Mouse (Mus musculus) CH12.LX (cell line): ENCODE results near the gene Trim46. TPM values are rescaled to one million over a fixed set of nuclear protein-coding genes. Genes with fewer than 3 reads are reported as not detected.

ENCODE experiments used
- DNase-seq: peaks from one replicate; pipeline ENCODE4 v3.0.0-alpha.2; 2013; ENCODE audit errors: extremely low read depth
- H3K27ac ChIP-seq: 2 replicates; pipeline ENCODE4 v1.5.1; 2012; ENCODE audit warnings: low read depth, mild to moderate bottlenecking, control low read depth, moderate library complexity; ENCODE audit not compliant: insufficient read depth
- H3K27me3 ChIP-seq: replicated peaks from 2 replicates; pipeline ENCODE3; 2012; ENCODE audit warnings: inconsistent platforms
- H3K36me3 ChIP-seq, 2 experiments: replicated peaks in 1 of 2; 2 replicates each; pipeline versions ENCODE3 to v1.6.1; 2012; ENCODE audit warnings: inconsistent platforms in 1 of 2, low read length in 1 of 2, mild to moderate bottlenecking in 1 of 2, mixed read lengths in 1 of 2, moderate library complexity in 1 of 2; ENCODE audit not compliant: control insufficient read depth in 1 of 2, insufficient read depth in 1 of 2
- H3K4me1 ChIP-seq, 2 experiments: 2 replicates each; pipeline ENCODE4 v1.6.1; 2012; ENCODE audit warnings: inconsistent platforms in 1 of 2, moderate library complexity in 1 of 2; ENCODE audit not compliant: insufficient read depth in 2 of 2, control insufficient read depth in 1 of 2
- H3K4me2 ChIP-seq: 2 replicates; pipeline ENCODE4 v1.6.1; 2012; ENCODE audit warnings: low read depth, mild to moderate bottlenecking, control low read depth; ENCODE audit not compliant: poor library complexity, insufficient read depth, severe bottlenecking
- H3K4me3 ChIP-seq, 3 experiments: fragments of 150-350 bp in 1 of 3; sonication (generic) in 1 of 3; replicated peaks in 1 of 3; 2 replicates each; pipeline versions ENCODE3 to v1.5.1; 2011 to 2012; ENCODE audit warnings: low read depth in 2 of 3, low read length in 2 of 3, mild to moderate bottlenecking in 2 of 3, moderate library complexity in 2 of 3, control low read depth in 1 of 3, improper control_type of control experiment in 1 of 3, inconsistent platforms in 1 of 3, mixed read lengths in 1 of 3; ENCODE audit not compliant: poor library complexity in 1 of 3
- H3K79me2 ChIP-seq: replicated peaks from 2 replicates; pipeline ENCODE4 v1.6.1; 2012; ENCODE audit warnings: mild to moderate bottlenecking, moderate library complexity; ENCODE audit not compliant: control insufficient read depth, poor library complexity, insufficient read depth, severe bottlenecking; ENCODE audit errors: extremely low read depth
- H3K9ac ChIP-seq: 2 replicates; pipeline ENCODE4 v1.6.1; 2012; ENCODE audit warnings: low read depth, mild to moderate bottlenecking, control low read depth, moderate library complexity; ENCODE audit not compliant: insufficient read depth
- H3K9me3 ChIP-seq: replicated peaks from 2 replicates; pipeline ENCODE3; 2012; ENCODE audit warnings: low read length, inconsistent platforms, mixed read lengths
- HCFC1 ChIP-seq: IDR thresholded peaks from 2 replicates; pipeline ENCODE4 v1.6.1; 2012; ENCODE audit warnings: low read depth, mild to moderate bottlenecking, inconsistent platforms, low read length, improper control_type of control experiment
- IRF4 ChIP-seq: IDR thresholded peaks from 2 replicates; pipeline ENCODE4 v1.6.1; 2014; ENCODE audit warnings: low read depth, mild to moderate bottlenecking, inconsistent platforms, low read length, improper control_type of control experiment
- JUN ChIP-seq: IDR thresholded peaks from 2 replicates; pipeline ENCODE4 v1.6.1; 2011; ENCODE audit warnings: low read depth, mild to moderate bottlenecking, low read length, improper control_type of control experiment, moderate library complexity; ENCODE audit not compliant: insufficient read depth
- MAX ChIP-seq: IDR thresholded peaks from 2 replicates; pipeline ENCODE4 v1.6.1; 2011; ENCODE audit warnings: low read length, improper control_type of control experiment
- MAZ ChIP-seq: IDR thresholded peaks from 2 replicates; pipeline ENCODE4 v1.6.1; 2012; ENCODE audit warnings: low read depth, mild to moderate bottlenecking, inconsistent platforms, low read length, improper control_type of control experiment, moderate library complexity
- MEF2A ChIP-seq: IDR thresholded peaks from 2 replicates; pipeline ENCODE4 v1.6.1; 2014; ENCODE audit warnings: low read depth, mild to moderate bottlenecking, inconsistent platforms, low read length, improper control_type of control experiment, borderline replicate concordance
- MXI1 ChIP-seq: IDR thresholded peaks from 2 replicates; pipeline ENCODE4 v1.6.1; 2011; ENCODE audit warnings: mild to moderate bottlenecking, low read depth, low read length, improper control_type of control experiment
- NELFE ChIP-seq: IDR thresholded peaks from 2 replicates; pipeline ENCODE4 v1.6.1; 2011; ENCODE audit warnings: low read depth, low read length, improper control_type of control experiment
- SIN3A ChIP-seq: IDR thresholded peaks from 2 replicates; pipeline ENCODE4 v1.6.1; 2012; ENCODE audit warnings: low read length, improper control_type of control experiment, inconsistent platforms
- SMC3 ChIP-seq: IDR thresholded peaks from 2 replicates; pipeline ENCODE4 v1.6.1; 2011; ENCODE audit warnings: low read depth, low read length, improper control_type of control experiment
- TBP ChIP-seq: conservative IDR thresholded peaks from 2 replicates; pipeline ENCODE4 v1.6.1; 2011; ENCODE audit warnings: low read depth, low read length, improper control_type of control experiment
- USF1 ChIP-seq: IDR thresholded peaks from 2 replicates; pipeline ENCODE4 v1.6.1; 2014; ENCODE audit warnings: low read depth, mild to moderate bottlenecking, inconsistent platforms, low read length, improper control_type of control experiment
- ZC3H11A ChIP-seq: IDR thresholded peaks from 2 replicates; pipeline ENCODE4 v1.6.1; 2012; ENCODE audit warnings: low read depth, mild to moderate bottlenecking, inconsistent platforms, low read length, improper control_type of control experiment
- dilution Hi-C: fragments of 300-500 bp; cut with MboI; formaldehyde crosslinking; loops from 2 replicates; pipeline ENCODE4 v1.14.3; 2020; ENCODE audit warnings: low sequenced_read_pairs; ENCODE audit not compliant: extremely low pct_unique_long_range_greater_than_20kb, extremely low pct_ligation_motif_present
- in situ Hi-C: fragments of 300-500 bp; cut with MboI; formaldehyde crosslinking; loops from 3 replicates; pipeline ENCODE4 v1.14.3; 2019; ENCODE audit warnings: low sequenced_read_pairs, low pct_ligation_motif_present, low pct_unique_long_range_greater_than_20kb, mixed read lengths
- polyA plus RNA-seq: library from polyadenylated mRNA; unstranded; fragments of >175 nt; gene quantifications from 2 replicates; pipeline ENCODE4 v1.2.1, GENCODE M21; 2012; ENCODE audit warnings: low read depth; ENCODE audit not compliant: insufficient read length
- total RNA-seq, 2 experiments: library from RNA; depleted of rRNA; stranded (reverse); fragments of 300-350 nt in 1 of 2; fragments of >200 nt in 1 of 2; gene quantifications; 2 replicates each; pipeline ENCODE4 v1.2.3; 2012 to 2014

Trim46 gene
- total and polyA plus RNA-seq, 3 experiments = 0.36 to 1.9 (median 1.4) TPM

- dilution Hi-C loops (no loop called here), in situ Hi-C loops (no loop called here)
- TF ChIP-seq MEF2A = no peak
- TF ChIP-seq MAX = no peak
- TF ChIP-seq SMC3 = no peak
- TF ChIP-seq ZC3H11A = no peak
- no peak for TF ChIP-seq HCFC1
- Histone ChIP-seq H3K4me3 (no peak overlapping the region), H3K27ac (no peak overlapping the region), H3K4me2 (no peak overlapping the region), H3K36me3 (peaks cover 0 to 22% of the 10 kb centered on the region in 2 experiments), H3K4me1 (peaks cover 3 to 22% of the 10 kb centered on the region in 2 experiments), H3K79me2 (no peaks in the 10 kb centered on the region), H3K9ac (no peak overlapping the region), H3K27me3 (no peaks in the 10 kb centered on the region), H3K9me3 (no peaks in the 10 kb centered on the region)
- no peak for DNase-seq
Observed at GRCm38 (mm10) chr3:89226361-89226760, 19.7 kb downstream of the Trim46 start.

GRCm38 (mm10) chr3:89225918-89226317 lies 20.2 kb downstream of the Trim46 start:
- H3K9me3 ChIP-seq = no peaks in the 10 kb centered on the region
- H3K9ac ChIP-seq = no peak overlapping the region
- in situ Hi-C loops (no loop called here), dilution Hi-C loops (no loop called here)
- no peak overlapping the region for H3K27ac ChIP-seq
- H3K36me3 ChIP-seq = peaks cover 0 to 24% of the 10 kb centered on the region in 2 experiments
- no peaks in the 10 kb centered on the region for H3K79me2 ChIP-seq
- no peak overlapping the region for H3K4me3 ChIP-seq
- peaks cover 2 to 18% of the 10 kb centered on the region in 2 experiments; a peak in 3 of 4 replicates for H3K4me1 ChIP-seq
- no peak for TF ChIP-seq JUN
- no peak for DNase-seq
- H3K27me3 ChIP-seq = no peaks in the 10 kb centered on the region
- no peak overlapping the region for H3K4me2 ChIP-seq

GRCm38 (mm10) chr3:89225321-89225815 lies 20.7 kb downstream of the Trim46 start:
- H3K4me1 ChIP-seq = peaks cover 0 to 12% of the 10 kb centered on the region in 2 experiments; a peak in 2 of 4 replicates
- dilution Hi-C loops (no loop called here), in situ Hi-C loops (no loop called here)
- H3K9ac ChIP-seq = no peak overlapping the region
- peaks cover 0 to 24% of the 10 kb centered on the region in 2 experiments for H3K36me3 ChIP-seq
- no peak overlapping the region for H3K4me2 ChIP-seq
- H3K9me3 ChIP-seq = no peaks in the 10 kb centered on the region
- H3K27me3 ChIP-seq = no peaks in the 10 kb centered on the region
- no peak overlapping the region for H3K4me3 ChIP-seq
- no peak overlapping the region for H3K27ac ChIP-seq
- TF ChIP-seq MAZ (no peak), USF1 (no peak), NELFE (no peak), MXI1 (no peak), TBP (no peak), MAX (no peak), JUN (no peak), SIN3A (no peak), IRF4 (no peak)
- DNase-seq = no peak
- H3K79me2 ChIP-seq = no peaks in the 10 kb centered on the region
